Mouse (Mus musculus): Measurements from ENCODE around the gene Dock7. TPM values are rescaled to one million over a fixed set of nuclear protein-coding genes. Genes with fewer than 3 reads are reported as not detected.

Dock7 gene
- polyA plus RNA-seq, 1 experiment from 2014 or later = 95.3 TPM

- no peaks in the 10 kb centered on the region for H3K9me3 ChIP-seq
- H3K27me3 ChIP-seq = no peaks in the 10 kb centered on the region
- WGBS = 55% methylated on average over 7 of the region's 7 CpGs
- ATAC-seq (ENCODE audit: insufficient number of reproducible peaks, insufficient read depth, low FRiP score, low TSS enrichment, low read depth) = no peak
- no peaks in the 10 kb centered on the region for H3K36me3 ChIP-seq
- no peak overlapping the region for H3K4me2 ChIP-seq
- H3K9ac ChIP-seq (replicated peaks) = no peak overlapping the region
- 0 out of 2 replicates have a peak, but pooled peaks cover 2% of the 10 kb centered on the region for H3K4me1 ChIP-seq (replicated peaks)
- H3K27ac ChIP-seq = peak overlapping the region; percentile 60
- no peak overlapping the region for H3K4me3 ChIP-seq (replicated peaks)
Observed at GRCm38 (mm10) chr4:99143323-99143722, 22.6 kb upstream of the Dock7 start.

- ATAC-seq (ENCODE audit: insufficient number of reproducible peaks, insufficient read depth, low FRiP score, low TSS enrichment, low read depth) = no peak
- H3K27me3 ChIP-seq = no peaks in the 10 kb centered on the region
- 0 out of 2 replicates have a peak, but pooled peaks cover 2% of the 10 kb centered on the region for H3K4me1 ChIP-seq (replicated peaks)
- WGBS = 80% methylated on average over 3 of the region's 3 CpGs
- H3K36me3 ChIP-seq = no peaks in the 10 kb centered on the region
- H3K27ac ChIP-seq = no peak overlapping the region
- no peak overlapping the region for H3K9ac ChIP-seq (replicated peaks)
- H3K9me3 ChIP-seq = no peaks in the 10 kb centered on the region
- no peak overlapping the region for H3K4me2 ChIP-seq
- no peak overlapping the region for H3K4me3 ChIP-seq (replicated peaks)
Observed at GRCm38 (mm10) chr4:99141578-99141977, 20.9 kb upstream of the Dock7 start.

- 0 out of 2 replicates have a peak, but pooled peaks cover 2% of the 10 kb centered on the region for H3K4me1 ChIP-seq (replicated peaks)
- H3K9me3 ChIP-seq = no peaks in the 10 kb centered on the region
- no peak overlapping the region for H3K9ac ChIP-seq (replicated peaks)
- no peak for ATAC-seq (ENCODE audit: insufficient number of reproducible peaks, insufficient read depth, low FRiP score, low TSS enrichment, low read depth)
- no peaks in the 10 kb centered on the region for H3K27me3 ChIP-seq
- 86% methylated on average over 1 of the region's 1 CpGs for WGBS
- H3K27ac ChIP-seq = no peak overlapping the region
- no peak overlapping the region for H3K4me2 ChIP-seq
- no peak overlapping the region for H3K4me3 ChIP-seq (replicated peaks)
- no peaks in the 10 kb centered on the region for H3K36me3 ChIP-seq
Observed at GRCm38 (mm10) chr4:99141171-99141570, 20.5 kb upstream of the Dock7 start.

- no peaks in the 10 kb centered on the region for H3K36me3 ChIP-seq
- no peak for ATAC-seq (ENCODE audit: insufficient number of reproducible peaks, insufficient read depth, low FRiP score, low TSS enrichment, low read depth)
- H3K4me2 ChIP-seq = no peak overlapping the region
- no peak overlapping the region for H3K9ac ChIP-seq (replicated peaks)
- H3K9me3 ChIP-seq = no peaks in the 10 kb centered on the region
- no peak overlapping the region for H3K4me3 ChIP-seq (replicated peaks)
- H3K27me3 ChIP-seq = no peaks in the 10 kb centered on the region
- 93% methylated on average over 8 of the region's 8 CpGs for WGBS
- H3K4me1 ChIP-seq (replicated peaks) = 0 out of 2 replicates have a peak, but pooled peaks cover 2% of the 10 kb centered on the region
- H3K27ac ChIP-seq = no peak overlapping the region
Observed at GRCm38 (mm10) chr4:99137986-99138641, 17.4 kb upstream of the Dock7 start.

GRCm38 (mm10) chr4:99134522-99134921, 13.8 kb upstream of the Dock7 start:
- H3K36me3 ChIP-seq = no peaks in the 10 kb centered on the region
- no peak for ATAC-seq (ENCODE audit: insufficient number of reproducible peaks, insufficient read depth, low FRiP score, low TSS enrichment, low read depth)
- no peak overlapping the region for H3K4me2 ChIP-seq
- 81% methylated on average over 3 of the region's 3 CpGs for WGBS
- no peak overlapping the region for H3K9ac ChIP-seq (replicated peaks)
- H3K4me3 ChIP-seq (replicated peaks) = no peak overlapping the region
- peaks cover 3% of the 10 kb centered on the region; the same call in 1 of the 2 replicates for H3K4me1 ChIP-seq (replicated peaks)
- H3K27ac ChIP-seq = no peak overlapping the region
- no peaks in the 10 kb centered on the region for H3K27me3 ChIP-seq
- no peaks in the 10 kb centered on the region for H3K9me3 ChIP-seq

- Histone ChIP-seq H3K9me3 (no peaks in the 10 kb centered on the region), H3K27ac (no peak overlapping the region), H3K4me2 (no peak overlapping the region), H3K9ac (replicated peaks) (no peak overlapping the region), H3K4me3 (replicated peaks) (no peak overlapping the region), H3K4me1 (replicated peaks) (peaks cover 3% of the 10 kb centered on the region; the same call in 1 of the 2 replicates), H3K36me3 (no peaks in the 10 kb centered on the region), H3K27me3 (no peaks in the 10 kb centered on the region)
- WGBS = 92% methylated on average over 8 of the region's 8 CpGs
- no peak for ATAC-seq (ENCODE audit: insufficient number of reproducible peaks, insufficient read depth, low FRiP score, low TSS enrichment, low read depth)
Observed at GRCm38 (mm10) chr4:99133326-99133725, 12.6 kb upstream of the Dock7 start.

GRCm38 (mm10) chr4:99132686-99133085, 12.0 kb upstream of the Dock7 start:
- Histone ChIP-seq H3K9ac (replicated peaks) (no peak overlapping the region), H3K4me2 (no peak overlapping the region), H3K27ac (no peak overlapping the region), H3K9me3 (no peaks in the 10 kb centered on the region), H3K36me3 (no peaks in the 10 kb centered on the region), H3K4me3 (replicated peaks) (no peak overlapping the region), H3K4me1 (replicated peaks) (peaks cover 3% of the 10 kb centered on the region; the same call in 1 of the 2 replicates), H3K27me3 (no peaks in the 10 kb centered on the region)
- no peak for ATAC-seq (ENCODE audit: insufficient number of reproducible peaks, insufficient read depth, low FRiP score, low TSS enrichment, low read depth)
- 71% methylated on average over 6 of the region's 6 CpGs for WGBS

GRCm38 (mm10) chr4:99131227-99131653, 10.5 kb upstream of the Dock7 start:
- no peaks in the 10 kb centered on the region for H3K36me3 ChIP-seq
- no peak overlapping the region for H3K4me3 ChIP-seq (replicated peaks)
- no peak for ATAC-seq (ENCODE audit: insufficient number of reproducible peaks, insufficient read depth, low FRiP score, low TSS enrichment, low read depth)
- H3K27ac ChIP-seq = no peak overlapping the region
- H3K9ac ChIP-seq (replicated peaks) = no peak overlapping the region
- WGBS = 83% methylated on average over 9 of the region's 9 CpGs
- no peak overlapping the region for H3K4me2 ChIP-seq
- H3K4me1 ChIP-seq (replicated peaks) = peaks cover 3% of the 10 kb centered on the region; the same call in 1 of the 2 replicates
- no peaks in the 10 kb centered on the region for H3K9me3 ChIP-seq
- no peaks in the 10 kb centered on the region for H3K27me3 ChIP-seq

- Histone ChIP-seq H3K9me3 (no peaks in the 10 kb centered on the region), H3K4me1 (replicated peaks) (peaks cover 27% of the 10 kb centered on the region), H3K4me2 (no peak overlapping the region), H3K36me3 (no peaks in the 10 kb centered on the region), H3K27me3 (no peaks in the 10 kb centered on the region), H3K9ac (replicated peaks) (no peak overlapping the region), H3K27ac (no peak overlapping the region), H3K4me3 (replicated peaks) (no peak overlapping the region)
- no peak for ATAC-seq (ENCODE audit: insufficient number of reproducible peaks, insufficient read depth, low FRiP score, low TSS enrichment, low read depth)
- 54% methylated on average over 3 of the region's 3 CpGs for WGBS
Observed at GRCm38 (mm10) chr4:99123546-99123945, 2.8 kb upstream of the Dock7 start.

- no peak overlapping the region for H3K4me2 ChIP-seq
- no peak overlapping the region for H3K9ac ChIP-seq (replicated peaks)
- H3K27me3 ChIP-seq = no peaks in the 10 kb centered on the region
- H3K4me1 ChIP-seq (replicated peaks) = peaks cover 30% of the 10 kb centered on the region
- no peaks in the 10 kb centered on the region for H3K36me3 ChIP-seq
- no peaks in the 10 kb centered on the region for H3K9me3 ChIP-seq
- 59% methylated on average over 1 of the region's 1 CpGs for WGBS
- no peak overlapping the region for H3K4me3 ChIP-seq (replicated peaks)
- no peak for ATAC-seq (ENCODE audit: insufficient number of reproducible peaks, insufficient read depth, low FRiP score, low TSS enrichment, low read depth)
- H3K27ac ChIP-seq = no peak overlapping the region
Observed at GRCm38 (mm10) chr4:99122786-99123185, 2.1 kb upstream of the Dock7 start.

GRCm38 (mm10) chr4:99122047-99122446, 1.3 kb upstream of the Dock7 start:
- WGBS = 71% methylated on average over 3 of the region's 3 CpGs
- no peak overlapping the region for H3K27ac ChIP-seq
- no peaks in the 10 kb centered on the region for H3K27me3 ChIP-seq
- H3K9ac ChIP-seq (replicated peaks) = no peak overlapping the region
- no peaks in the 10 kb centered on the region for H3K36me3 ChIP-seq
- peaks cover 30% of the 10 kb centered on the region for H3K4me1 ChIP-seq (replicated peaks)
- no peak overlapping the region for H3K4me3 ChIP-seq (replicated peaks)
- H3K4me2 ChIP-seq = peak overlapping the region; percentile 65; the same call in 1 of the 2 replicates
- H3K9me3 ChIP-seq = no peaks in the 10 kb centered on the region
- no peak for ATAC-seq (ENCODE audit: insufficient number of reproducible peaks, insufficient read depth, low FRiP score, low TSS enrichment, low read depth)

Data from limb, embryonic 12.5 days (tissue).